ENCODE assay signal across 24 mouse cellular contexts in the genomic region with DNA sequence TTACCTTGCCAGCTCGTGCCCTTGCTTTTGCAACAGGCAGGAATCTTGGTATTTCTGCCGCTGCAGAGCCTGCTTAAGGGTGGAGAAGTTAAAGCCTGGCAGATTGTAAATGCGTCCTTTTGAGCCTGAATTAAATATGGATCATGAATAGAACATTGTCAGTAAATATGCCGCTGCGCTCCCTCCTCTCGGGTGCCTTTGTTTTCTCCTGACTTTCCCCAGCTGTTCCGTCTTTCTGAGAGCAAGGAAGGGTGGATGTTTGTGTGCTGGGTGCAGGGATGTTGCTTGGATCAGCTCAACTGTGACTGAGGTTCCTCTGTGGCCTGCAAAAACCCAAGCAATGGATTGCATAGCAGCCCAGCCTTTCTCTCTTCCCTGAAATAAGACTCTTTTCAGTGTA. TPM values are rescaled to one million over a fixed set of nuclear protein-coding genes. Genes with fewer than 3 reads are reported as not detected.
DNase-seq lines count a peak whose midpoint lies in the region; ATAC-seq and TF ChIP-seq lines count a peak whose summit lies in the region.
"Had no signal": no experiment of that assay in that cellular context is flagged by ENCODE, and none has a peak within 500 bp of the region (broad histone marks: within the 10 kb centered on the region; RNA-seq: fewer than 3 reads in every experiment).

No protein-coding gene starts in this region.

- H3K36me3 ChIP-seq in forebrain, embryonic 16.5 days (ENCODE audit: control insufficient read depth, insufficient read depth) = no peaks in the 10 kb centered on the region
- H3K36me3 ChIP-seq in forebrain, embryonic 13.5 days (ENCODE audit: poor library complexity, severe bottlenecking) = no peaks in the 10 kb centered on the region
- no peaks in the 10 kb centered on the region for H3K36me3 ChIP-seq in kidney, embryonic 15.5 days
- H3K36me3 ChIP-seq in neural tube, embryonic 15.5 days = no peaks in the 10 kb centered on the region
- H3K36me3 ChIP-seq in stomach, postnatal 0 days (ENCODE audit: control insufficient read depth, insufficient read depth, low read length) = no peaks in the 10 kb centered on the region
- H3K36me3 ChIP-seq: G1E; liver, embryonic 15.5 days; midbrain, embryonic 13.5 days had no signal

- H3K27ac ChIP-seq in forebrain, embryonic 16.5 days (ENCODE audit: low read length) = no peak overlapping the region
- no peak overlapping the region for H3K27ac ChIP-seq in forebrain, embryonic 13.5 days
- 0 out of 2 replicates have a peak overlapping the region, but pooled peaks have one; percentile 22 for H3K27ac ChIP-seq in kidney, embryonic 15.5 days
- H3K27ac ChIP-seq in neural tube, embryonic 15.5 days (replicated peaks) = peak overlapping the region; percentile 13; the same call in 1 of the 2 replicates
- H3K27ac ChIP-seq in stomach, postnatal 0 days (replicated peaks) = peak overlapping the region; percentile 61
- H3K27ac ChIP-seq: hindbrain, embryonic 14.5 days; liver, embryonic 15.5 days; midbrain, embryonic 13.5 days had no signal

- no peak for DNase-seq in kidney, adult 9 months
- no peak for DNase-seq in neural tube, embryonic 10.5 days (ENCODE audit: extremely low spot score, low spot score)
- no peak for DNase-seq in stomach, postnatal 0 days (ENCODE audit: low spot score)
- DNase-seq in lung, postnatal 10 days = no peak
- DNase-seq: adrenal gland, postnatal 14 days; cerebellum, adult 11-12 months; cerebellum, postnatal 25 days; embryo, embryonic 11 days; gastrocnemius, postnatal 25 days; heart, postnatal 10 days; kidney, adult 18-20 months; kidney, postnatal 36 days; right cerebral cortex, postnatal 25 days; thymus, postnatal 14 days had no signal

- H3K4me1 ChIP-seq in forebrain, embryonic 16.5 days (replicated peaks; ENCODE audit: control insufficient read depth, insufficient read depth, low read length) = no peaks in the 10 kb centered on the region
- no peaks in the 10 kb centered on the region for H3K4me1 ChIP-seq in forebrain, embryonic 13.5 days
- peaks cover 3% of the 10 kb centered on the region; the same call in 1 of the 2 replicates for H3K4me1 ChIP-seq in kidney, embryonic 15.5 days
- no peaks in the 10 kb centered on the region for H3K4me1 ChIP-seq in neural tube, embryonic 15.5 days
- H3K4me1 ChIP-seq in stomach, postnatal 0 days (replicated peaks; ENCODE audit: control insufficient read depth, insufficient read depth) = peaks cover 5% of the 10 kb centered on the region; the same call in 1 of the 2 replicates
- H3K4me1 ChIP-seq: liver, embryonic 15.5 days; midbrain, embryonic 13.5 days had no signal

- WGBS in forebrain, embryonic 16.5 days = 46% methylated on average over 7 of the region's 7 CpGs
- WGBS in forebrain, embryonic 13.5 days = 55% methylated on average over 7 of the region's 7 CpGs
- WGBS in kidney, embryonic 15.5 days = 58% methylated on average over 7 of the region's 7 CpGs
- 50% methylated on average over 7 of the region's 7 CpGs for WGBS in neural tube, embryonic 15.5 days
- WGBS in stomach, postnatal 0 days = 20% methylated on average over 7 of the region's 7 CpGs

- no peak for TF ChIP-seq CTCF in stomach, postnatal 0 days (IDR thresholded peaks at IDR 0.05; ENCODE audit: low read depth)

- no peak overlapping the region for H3K4me2 ChIP-seq in forebrain, embryonic 16.5 days (ENCODE audit: low read length)
- no peak overlapping the region for H3K4me2 ChIP-seq in forebrain, embryonic 13.5 days
- H3K4me2 ChIP-seq in kidney, embryonic 15.5 days = no peak overlapping the region
- no peak overlapping the region for H3K4me2 ChIP-seq in neural tube, embryonic 15.5 days
- no peak overlapping the region for H3K4me2 ChIP-seq in stomach, postnatal 0 days (replicated peaks; ENCODE audit: low read depth)
- H3K4me2 ChIP-seq: hindbrain, embryonic 14.5 days; liver, embryonic 15.5 days; midbrain, embryonic 13.5 days had no signal

- no peak overlapping the region for H3K9ac ChIP-seq in forebrain, embryonic 16.5 days (replicated peaks; ENCODE audit: low read depth, low read length)
- no peak overlapping the region for H3K9ac ChIP-seq in forebrain, embryonic 13.5 days
- H3K9ac ChIP-seq in kidney, embryonic 15.5 days = no peak overlapping the region
- H3K9ac ChIP-seq in neural tube, embryonic 15.5 days (replicated peaks) = no peak overlapping the region
- no peak overlapping the region for H3K9ac ChIP-seq in stomach, postnatal 0 days (ENCODE audit: low read length)
- H3K9ac ChIP-seq: hindbrain, embryonic 14.5 days; liver, embryonic 15.5 days; midbrain, embryonic 13.5 days had no signal

- TF ChIP-seq EP300 in stomach, postnatal 0 days (optimal IDR thresholded peaks at IDR 0.05) = no peak

- H3K4me3 ChIP-seq in forebrain, embryonic 16.5 days (replicated peaks; ENCODE audit: low read length) = no peak overlapping the region
- no peak overlapping the region for H3K4me3 ChIP-seq in forebrain, embryonic 13.5 days
- no peak overlapping the region for H3K4me3 ChIP-seq in kidney, embryonic 15.5 days (replicated peaks)
- no peak overlapping the region for H3K4me3 ChIP-seq in neural tube, embryonic 15.5 days (replicated peaks)
- H3K4me3 ChIP-seq in stomach, postnatal 0 days (ENCODE audit: low read depth, low read length) = no peak overlapping the region
- H3K4me3 ChIP-seq: erythroblast, embryonic 14.5 days; liver, embryonic 15.5 days; midbrain, embryonic 13.5 days had no signal

- no peaks in the 10 kb centered on the region for H3K27me3 ChIP-seq in forebrain, embryonic 16.5 days (replicated peaks; ENCODE audit: control insufficient read depth, insufficient read depth, low read length)
- no peaks in the 10 kb centered on the region for H3K27me3 ChIP-seq in forebrain, embryonic 13.5 days
- H3K27me3 ChIP-seq in kidney, embryonic 15.5 days = no peaks in the 10 kb centered on the region
- no peaks in the 10 kb centered on the region for H3K27me3 ChIP-seq in neural tube, embryonic 15.5 days (replicated peaks)
- H3K27me3 ChIP-seq in stomach, postnatal 0 days (ENCODE audit: control insufficient read depth, insufficient read depth, low read length) = no peaks in the 10 kb centered on the region
- H3K27me3 ChIP-seq: liver, embryonic 15.5 days; midbrain, embryonic 13.5 days had no signal

- ATAC-seq in forebrain, embryonic 16.5 days = peak; percentile 63; the same call in 1 of the 2 replicates
- ATAC-seq in forebrain, embryonic 13.5 days = no peak
- ATAC-seq in kidney, embryonic 15.5 days (replicated peaks; ENCODE audit: low FRiP score) = no peak
- ATAC-seq in neural tube, embryonic 15.5 days (ENCODE audit: low FRiP score) = no peak
- ATAC-seq in stomach, postnatal 0 days (ENCODE audit: low FRiP score, low TSS enrichment) = no peak
- ATAC-seq: lung, postnatal 0 days; midbrain, embryonic 13.5 days had no signal

- no peaks in the 10 kb centered on the region for H3K9me3 ChIP-seq in forebrain, embryonic 16.5 days (ENCODE audit: control insufficient read depth, low read length)
- 0 out of 2 replicates have a peak, but pooled peaks cover 6% of the 10 kb centered on the region for H3K9me3 ChIP-seq in forebrain, embryonic 13.5 days (replicated peaks)
- peaks cover 3% of the 10 kb centered on the region; the same call in 1 of the 2 replicates for H3K9me3 ChIP-seq in kidney, embryonic 15.5 days (replicated peaks)
- H3K9me3 ChIP-seq in neural tube, embryonic 15.5 days (replicated peaks) = no peaks in the 10 kb centered on the region; the same call in 1 of the 2 replicates
- H3K9me3 ChIP-seq in stomach, postnatal 0 days (ENCODE audit: control insufficient read depth, low read length) = no peaks in the 10 kb centered on the region
- H3K9me3 ChIP-seq: liver, embryonic 15.5 days; midbrain, embryonic 13.5 days had no signal

RNA-seq across cellular contexts. Expression of gene Dhx15, which starts 44.3 kb away (rescaled TPM):
- polyA plus RNA-seq in forebrain, embryonic 16.5 days (2015; fragmentation: Nextera tagmentation; extraction: Ambion mirVana) = 169 and 188 TPM in 2 replicates
- polyA plus RNA-seq in forebrain, embryonic 13.5 days (2015; fragmentation: Nextera tagmentation; extraction: Ambion mirVana) = 187 and 198 TPM in 2 replicates
- 177 and 182 TPM in 2 replicates for polyA plus RNA-seq in kidney, embryonic 15.5 days (2015; fragmentation: Nextera tagmentation; extraction: Ambion mirVana)
- 107 and 115 TPM in 2 replicates for polyA plus RNA-seq in neural tube, embryonic 15.5 days (2015; fragmentation: Nextera tagmentation; extraction: Ambion mirVana)
- polyA plus RNA-seq in stomach, postnatal 0 days (2015; fragmentation: Nextera tagmentation; extraction: Ambion mirVana) = 54.9 TPM in 2 replicates

Comparison
In these comparisons a context has a peak if more than half of its experiments do, and no peak if none do; other contexts are left out.
1. H3K27ac ChIP-seq: peak in kidney, embryonic 15.5 days (single experiment), neural tube, embryonic 15.5 days (single experiment) and stomach, postnatal 0 days (single experiment); none in forebrain, embryonic 16.5 days (single experiment) and forebrain, embryonic 13.5 days (single experiment).